Mouse (Mus musculus) thymus, postnatal 4 days (tissue): ENCODE results near the gene Rab19.
"Not testable (repeated sequence)": the region's sequence is repeated elsewhere in the genome, so short reads cannot be mapped to it uniquely, and the experiment has no call there.

Experiments used
- DNase-seq: peaks from one replicate; pipeline ENCODE4 v3.0.0; 2021

The Rab19 gene

GRCm38 (mm10) chr6:39433701-39434100, 52.7 kb downstream of the Rab19 start:
- DNase-seq, result no peak

GRCm38 (mm10) chr6:39434111-39434885, 53.3 kb downstream of the Rab19 start:
- DNase-seq, result no peak

GRCm38 (mm10) chr6:39434886-39435492, 54.0 kb downstream of the Rab19 start:
- no peak for DNase-seq

GRCm38 (mm10) chr6:39435875-39436274, 54.9 kb downstream of the Rab19 start:
- DNase-seq, result no peak

GRCm38 (mm10) chr6:39437519-39437918, 56.5 kb downstream of the Rab19 start:
- not testable (repeated sequence) for DNase-seq
